Mouse (Mus musculus): ENCODE measurements at regions not wholly inside any gene's neighbourhood (a gene's known extent, or its start where the extent isn't known, plus 50 kb on each side); places are given as distances from the start of the nearest gene placed in this dataset.

DNA sequence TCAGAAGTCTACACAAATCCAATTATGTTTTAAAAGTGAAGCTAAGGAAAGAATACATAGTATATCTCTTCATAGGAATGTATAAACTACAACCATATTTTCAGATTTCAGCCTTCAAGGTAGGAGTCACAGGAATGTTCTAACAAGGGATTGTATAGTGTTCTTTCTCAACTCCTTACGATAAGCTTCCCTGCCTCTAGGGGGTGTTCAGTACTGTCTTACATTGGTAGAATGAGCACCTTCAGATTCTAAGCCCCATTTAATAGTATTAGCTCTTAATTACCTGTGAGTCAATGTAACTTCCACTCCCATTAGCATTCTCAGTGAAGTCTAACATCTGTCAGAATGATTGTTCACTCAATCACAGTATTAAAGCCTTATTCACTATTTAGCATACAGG, 481.5 kb upstream of the Mpdz start:
- Histone ChIP-seq H3K27ac (no peak overlapping the region), H3K4me2 (no peak overlapping the region), H3K36me3 (no peaks in the 10 kb centered on the region), H3K4me3 (replicated peaks) (no peak overlapping the region), H3K9me3 (replicated peaks) (no peaks in the 10 kb centered on the region), H3K27me3 (no peaks in the 10 kb centered on the region), H3K9ac (no peak overlapping the region), H3K4me1 (replicated peaks) (no peaks in the 10 kb centered on the region)
- WGBS (ENCODE audit: insufficient replicate concordance), result 66% methylated on average over 1 of the region's 1 CpGs
- ATAC-seq (ENCODE audit: low read depth) (no peak), DNase-seq (no peak)

DNA sequence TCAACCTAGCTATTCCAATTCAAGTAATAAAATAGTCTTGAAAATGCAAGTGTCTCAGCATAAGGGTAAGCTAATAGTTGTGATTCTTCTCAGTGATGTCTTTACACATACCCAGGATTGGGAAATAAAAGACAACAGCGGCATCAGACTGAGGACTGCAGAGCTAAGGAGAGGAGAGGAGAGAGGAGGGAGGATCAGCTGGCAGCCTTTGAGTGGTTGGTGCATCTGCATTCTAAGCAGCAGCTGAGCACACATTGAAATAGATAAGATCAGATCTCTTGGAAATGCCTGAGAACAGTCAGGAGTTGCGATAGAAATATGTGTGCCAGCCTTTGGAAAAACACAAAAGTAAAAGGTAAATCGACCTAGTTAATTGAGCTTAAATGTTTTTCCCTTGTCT, 480.3 kb upstream of the Mpdz start:
- no peak overlapping the region for H3K4me3 ChIP-seq (replicated peaks)
- no peaks in the 10 kb centered on the region for H3K36me3 ChIP-seq
- H3K27ac ChIP-seq, result no peak overlapping the region
- 47% methylated on average over 3 of the region's 3 CpGs for WGBS (ENCODE audit: insufficient replicate concordance)
- H3K4me1 ChIP-seq (replicated peaks), result no peaks in the 10 kb centered on the region
- no peaks in the 10 kb centered on the region for H3K27me3 ChIP-seq
- H3K9me3 ChIP-seq (replicated peaks), result no peaks in the 10 kb centered on the region
- H3K9ac ChIP-seq, result no peak overlapping the region
- DNase-seq, result no peak
- H3K4me2 ChIP-seq, result no peak overlapping the region
- no peak for ATAC-seq (ENCODE audit: low read depth)

DNA sequence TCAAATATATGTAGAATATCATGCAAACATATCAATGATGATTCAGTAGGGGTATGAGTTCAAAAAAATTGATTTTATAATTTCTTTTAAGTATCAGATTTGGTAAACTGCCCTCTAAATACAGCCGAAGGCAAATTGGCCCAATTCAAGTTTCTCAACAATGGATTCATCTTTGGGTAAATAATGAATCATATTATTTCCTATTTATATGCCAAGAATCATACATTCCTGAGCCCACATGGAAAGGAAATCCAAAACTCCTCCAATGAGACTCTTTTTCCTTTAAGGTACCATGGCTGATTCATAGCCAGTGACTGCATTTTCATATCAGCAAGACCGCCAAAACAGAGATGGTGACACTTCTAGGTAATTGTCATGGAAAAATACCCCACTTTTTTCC, 472.4 kb upstream of the Mpdz start:
- no peaks in the 10 kb centered on the region for H3K36me3 ChIP-seq
- H3K4me3 ChIP-seq (replicated peaks), result no peak overlapping the region
- H3K4me2 ChIP-seq, result no peak overlapping the region
- H3K9ac ChIP-seq, result no peak overlapping the region
- WGBS (ENCODE audit: insufficient replicate concordance), result 67% methylated on average over 2 of the region's 2 CpGs
- H3K4me1 ChIP-seq (replicated peaks), result no peaks in the 10 kb centered on the region
- DNase-seq (no peak), ATAC-seq (ENCODE audit: low read depth) (no peak)
- no peaks in the 10 kb centered on the region for H3K27me3 ChIP-seq
- H3K27ac ChIP-seq, result no peak overlapping the region
- H3K9me3 ChIP-seq (replicated peaks), result no peaks in the 10 kb centered on the region

DNA sequence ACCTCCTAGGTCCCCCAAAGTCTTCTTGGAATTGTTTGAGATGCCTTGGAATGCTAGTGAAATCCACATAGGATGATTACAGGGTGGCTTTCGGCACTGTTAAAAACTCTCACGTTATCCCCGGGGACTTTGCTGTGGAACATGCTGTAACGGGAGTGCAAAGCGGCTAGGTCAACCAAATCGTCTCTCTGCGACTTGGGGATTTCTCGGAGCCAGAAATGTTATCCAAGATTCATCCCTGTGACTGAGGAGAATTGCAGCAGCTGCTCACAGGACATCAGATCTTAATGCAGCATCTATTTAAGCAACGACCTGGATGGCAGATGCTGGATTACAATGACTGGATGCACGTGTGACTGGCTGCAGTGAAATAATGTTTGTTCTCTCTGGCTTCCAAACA, 470.7 kb upstream of the Mpdz start:
- Histone ChIP-seq H3K27ac (no peak overlapping the region), H3K9me3 (replicated peaks) (no peaks in the 10 kb centered on the region), H3K9ac (no peak overlapping the region), H3K27me3 (no peaks in the 10 kb centered on the region), H3K4me2 (no peak overlapping the region), H3K4me1 (replicated peaks) (no peaks in the 10 kb centered on the region), H3K36me3 (no peaks in the 10 kb centered on the region), H3K4me3 (replicated peaks) (no peak overlapping the region)
- DNase-seq (no peak), ATAC-seq (ENCODE audit: low read depth) (no peak)
- 70% methylated on average over 10 of the region's 10 CpGs for WGBS (ENCODE audit: insufficient replicate concordance)

DNA sequence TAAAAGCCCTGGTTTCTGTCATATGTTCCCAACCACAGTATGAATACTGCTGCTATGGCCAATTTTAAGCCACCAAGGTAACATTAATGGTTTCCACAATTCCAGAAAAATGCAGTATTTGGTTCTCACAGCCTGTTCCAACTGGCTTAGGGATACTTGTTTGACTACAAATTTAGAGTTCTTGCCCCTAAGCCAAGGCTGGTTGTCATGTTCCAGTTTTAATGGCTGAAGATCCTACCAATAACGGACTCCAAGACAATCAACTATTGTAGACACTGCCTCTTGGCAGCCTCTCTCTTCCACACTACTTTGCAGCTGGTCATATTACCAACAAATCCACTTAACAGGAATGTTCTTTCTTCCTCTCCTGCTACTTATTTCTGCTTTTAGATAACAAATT, 470.0 kb upstream of the Mpdz start:
- 55% methylated on average over 1 of the region's 1 CpGs for WGBS (ENCODE audit: insufficient replicate concordance)
- H3K4me1 ChIP-seq (replicated peaks), result no peaks in the 10 kb centered on the region
- H3K36me3 ChIP-seq, result no peaks in the 10 kb centered on the region
- no peak overlapping the region for H3K9ac ChIP-seq
- H3K27me3 ChIP-seq, result no peaks in the 10 kb centered on the region
- no peak overlapping the region for H3K4me2 ChIP-seq
- no peak overlapping the region for H3K4me3 ChIP-seq (replicated peaks)
- H3K9me3 ChIP-seq (replicated peaks), result no peaks in the 10 kb centered on the region
- ATAC-seq (ENCODE audit: low read depth) (no peak), DNase-seq (no peak)
- H3K27ac ChIP-seq, result no peak overlapping the region

DNA sequence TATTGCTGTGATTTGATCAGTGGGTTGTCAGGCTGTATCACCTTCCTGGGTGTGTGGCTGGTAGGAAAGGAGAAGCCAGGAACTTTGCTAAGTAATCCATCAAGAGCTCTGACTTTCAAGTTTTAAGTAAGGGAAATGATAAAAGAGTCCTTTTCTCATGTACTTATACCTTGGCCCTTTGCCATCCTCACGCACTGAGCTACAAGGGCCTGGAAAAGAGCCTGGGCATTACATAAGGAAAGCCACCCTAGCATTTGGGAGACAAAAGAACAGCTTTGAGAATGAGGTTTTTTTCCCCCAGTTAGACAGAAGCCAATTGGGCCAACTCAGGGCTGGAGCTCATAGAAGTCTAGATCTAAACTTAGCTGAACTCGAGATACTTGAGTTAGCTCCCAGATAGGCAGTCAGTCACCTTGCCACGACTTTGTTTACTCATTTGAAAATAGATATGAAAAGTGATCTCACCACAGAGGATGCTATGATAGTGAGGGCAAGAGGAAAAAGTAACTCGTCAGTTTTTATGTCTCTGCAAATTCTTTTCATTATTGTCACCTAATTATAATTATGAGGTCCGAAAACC, 457.4 kb upstream of the Mpdz start:
- no peak overlapping the region for H3K4me2 ChIP-seq
- 61% methylated on average over 5 of the region's 5 CpGs for WGBS (ENCODE audit: insufficient replicate concordance)
- ATAC-seq (ENCODE audit: low read depth), result no peak
- H3K9me3 ChIP-seq (replicated peaks), result no peaks in the 10 kb centered on the region
- no peak overlapping the region for H3K9ac ChIP-seq
- no peak overlapping the region for H3K27ac ChIP-seq
- no peak for DNase-seq
- H3K36me3 ChIP-seq, result no peaks in the 10 kb centered on the region
- no peaks in the 10 kb centered on the region for H3K4me1 ChIP-seq (replicated peaks)
- H3K4me3 ChIP-seq (replicated peaks), result no peak overlapping the region
- H3K27me3 ChIP-seq, result no peaks in the 10 kb centered on the region

DNA sequence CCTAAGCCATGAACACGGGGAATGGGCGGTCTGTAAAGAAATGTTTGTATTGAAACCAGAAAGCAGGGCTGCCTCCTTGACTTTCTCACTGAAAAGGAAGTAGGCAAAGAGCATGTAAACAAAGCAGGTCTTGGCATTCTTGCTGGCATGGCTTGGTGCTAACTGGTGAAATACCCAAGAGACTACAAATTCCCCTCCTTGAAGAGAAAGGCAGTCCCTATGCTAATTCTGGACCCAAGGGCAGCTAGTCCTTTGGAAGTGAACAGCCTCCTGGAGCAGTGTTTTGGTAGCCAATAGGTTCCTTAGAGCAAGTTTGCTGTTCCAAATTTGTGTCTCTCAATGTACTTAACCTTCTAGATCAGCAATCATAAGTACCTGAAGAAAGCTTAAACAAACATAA, 456.0 kb upstream of the Mpdz start:
- H3K4me3 ChIP-seq (replicated peaks), result no peak overlapping the region
- H3K36me3 ChIP-seq, result no peaks in the 10 kb centered on the region
- H3K4me1 ChIP-seq (replicated peaks), result no peaks in the 10 kb centered on the region
- no peak overlapping the region for H3K4me2 ChIP-seq
- H3K9me3 ChIP-seq (replicated peaks), result no peaks in the 10 kb centered on the region
- no peak overlapping the region for H3K27ac ChIP-seq
- no peak for DNase-seq
- ATAC-seq (ENCODE audit: low read depth), result no peak
- H3K9ac ChIP-seq, result no peak overlapping the region
- H3K27me3 ChIP-seq, result no peaks in the 10 kb centered on the region
- WGBS (ENCODE audit: insufficient replicate concordance), result 65% methylated on average over 2 of the region's 2 CpGs

DNA sequence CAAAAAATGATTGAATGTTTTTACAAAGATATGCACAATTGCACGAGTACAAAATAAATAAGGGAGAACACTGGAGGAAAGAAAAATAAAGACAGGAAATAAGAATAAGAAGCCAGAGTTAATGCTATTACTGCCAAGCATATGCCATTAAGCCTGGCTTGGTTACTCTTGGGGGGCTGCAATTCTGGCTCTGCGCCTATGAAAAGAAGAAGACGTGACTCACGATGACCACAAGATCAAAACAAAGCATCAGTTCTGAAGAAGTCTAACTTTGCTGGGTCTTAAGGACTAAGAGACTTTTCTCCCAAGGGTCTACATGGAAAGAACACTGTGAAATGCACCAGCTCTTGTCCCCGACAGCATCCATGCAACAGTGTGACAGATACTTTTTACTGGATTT, 454.8 kb upstream of the Mpdz start:
- H3K36me3 ChIP-seq, result no peaks in the 10 kb centered on the region
- H3K27me3 ChIP-seq, result no peaks in the 10 kb centered on the region
- ATAC-seq (ENCODE audit: low read depth) (no peak), DNase-seq (no peak)
- no peaks in the 10 kb centered on the region for H3K4me1 ChIP-seq (replicated peaks)
- WGBS (ENCODE audit: insufficient replicate concordance), result 72% methylated on average over 5 of the region's 5 CpGs
- no peak overlapping the region for H3K4me3 ChIP-seq (replicated peaks)
- H3K27ac ChIP-seq, result no peak overlapping the region
- H3K9me3 ChIP-seq (replicated peaks), result no peaks in the 10 kb centered on the region
- no peak overlapping the region for H3K9ac ChIP-seq
- H3K4me2 ChIP-seq, result no peak overlapping the region

DNA sequence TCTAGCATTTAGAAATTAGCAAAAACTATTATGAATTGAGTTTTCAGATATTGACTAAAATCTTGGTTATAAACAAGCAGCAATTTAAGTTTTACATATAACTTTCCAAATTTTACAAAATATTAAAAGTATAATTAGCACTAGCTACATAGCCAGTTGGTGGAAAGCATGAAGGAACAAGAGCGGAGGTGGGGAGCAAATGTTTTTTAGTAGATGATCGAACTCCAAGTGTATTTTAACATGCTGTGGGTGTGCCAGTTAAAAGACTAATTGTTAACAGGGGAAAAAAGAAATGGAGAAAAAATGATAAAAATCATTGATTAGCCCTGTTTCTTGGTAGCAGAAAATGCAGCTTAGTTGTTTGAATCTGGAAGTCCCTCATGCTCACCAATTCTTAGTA, 426.3 kb upstream of the Mpdz start:
- 74% methylated on average over 2 of the region's 2 CpGs for WGBS (ENCODE audit: insufficient replicate concordance)
- Histone ChIP-seq H3K4me2 (no peak overlapping the region), H3K9ac (no peak overlapping the region), H3K36me3 (no peaks in the 10 kb centered on the region), H3K27ac (no peak overlapping the region), H3K27me3 (no peaks in the 10 kb centered on the region), H3K4me1 (replicated peaks) (no peaks in the 10 kb centered on the region), H3K4me3 (replicated peaks) (no peak overlapping the region), H3K9me3 (replicated peaks) (no peaks in the 10 kb centered on the region)
- ATAC-seq (ENCODE audit: low read depth), result no peak
- no peak for DNase-seq

DNA sequence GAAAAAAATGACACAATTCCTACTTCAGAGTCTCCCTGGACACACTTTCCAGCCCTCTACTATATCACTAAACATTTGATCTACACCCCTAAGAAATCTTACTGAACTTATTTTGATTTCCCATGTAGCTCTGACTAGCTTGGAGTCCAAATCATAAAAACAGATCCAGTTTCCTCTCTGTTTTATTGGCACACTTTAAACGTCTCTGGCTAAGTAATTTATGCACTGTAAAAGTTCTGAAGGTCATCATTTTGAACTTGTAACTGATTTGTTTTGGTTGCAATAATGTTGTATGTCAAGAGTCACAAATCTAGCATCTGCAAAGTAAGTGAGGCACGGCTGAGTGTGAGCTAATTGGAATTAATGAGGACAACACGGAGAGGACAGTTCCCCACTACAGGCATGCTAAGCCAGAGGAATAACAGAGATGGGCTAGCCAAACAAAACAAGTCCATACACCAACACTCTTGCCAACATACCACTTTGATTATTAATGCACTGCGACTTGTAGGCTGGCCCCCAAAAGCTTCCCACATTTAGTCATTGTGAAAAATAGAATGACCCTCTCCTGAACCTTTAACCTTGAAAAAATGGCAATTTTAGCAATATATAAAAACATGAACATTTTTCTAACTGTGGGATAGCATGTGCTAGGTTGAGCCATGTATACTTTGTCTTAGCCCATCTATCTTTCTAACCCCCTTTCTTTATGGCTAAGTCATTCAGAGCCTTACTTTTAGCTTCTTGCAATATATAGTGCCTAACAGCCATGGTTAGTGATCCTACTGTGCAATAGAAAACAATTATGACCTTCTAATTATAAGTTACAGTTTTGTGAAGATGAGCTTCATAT, 399.3 kb upstream of the Mpdz start:
- Histone ChIP-seq H3K4me1 (replicated peaks) (no peaks in the 10 kb centered on the region), H3K4me3 (replicated peaks) (no peak overlapping the region), H3K27ac (no peak overlapping the region), H3K9ac (no peak overlapping the region), H3K36me3 (no peaks in the 10 kb centered on the region), H3K9me3 (replicated peaks) (no peaks in the 10 kb centered on the region), H3K4me2 (no peak overlapping the region), H3K27me3 (no peaks in the 10 kb centered on the region)
- ATAC-seq (ENCODE audit: low read depth) (no peak), DNase-seq (no peak)
- 61% methylated on average over 4 of the region's 4 CpGs for WGBS (ENCODE audit: insufficient replicate concordance)

DNA sequence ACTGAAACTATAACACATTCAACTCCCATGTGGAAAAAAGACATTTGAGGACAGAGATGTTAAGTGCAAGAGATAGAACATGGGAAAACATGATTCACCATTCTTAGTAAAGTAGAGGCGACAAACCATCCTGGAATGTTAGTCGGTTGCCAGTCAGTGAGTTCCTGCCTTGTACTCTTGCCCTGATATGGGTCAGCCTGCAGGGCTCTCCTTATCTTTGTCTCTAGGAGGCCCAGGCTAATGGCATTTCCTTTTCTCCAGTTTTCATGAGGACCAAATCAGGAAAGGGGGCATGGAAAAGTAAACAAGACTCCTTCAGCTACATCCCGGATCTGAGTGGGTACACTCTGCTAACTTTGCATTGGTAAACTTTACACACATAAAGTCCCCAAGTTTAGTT, 387.4 kb upstream of the Mpdz start:
- Histone ChIP-seq H3K9ac (no peak overlapping the region), H3K27me3 (no peaks in the 10 kb centered on the region), H3K4me1 (replicated peaks) (no peaks in the 10 kb centered on the region), H3K27ac (no peak overlapping the region), H3K9me3 (replicated peaks) (no peaks in the 10 kb centered on the region), H3K4me3 (replicated peaks) (no peak overlapping the region), H3K4me2 (no peak overlapping the region), H3K36me3 (no peaks in the 10 kb centered on the region)
- ATAC-seq (ENCODE audit: low read depth), result no peak
- DNase-seq, result no peak
- 28% methylated on average over 3 of the region's 3 CpGs for WGBS (ENCODE audit: insufficient replicate concordance)

DNA sequence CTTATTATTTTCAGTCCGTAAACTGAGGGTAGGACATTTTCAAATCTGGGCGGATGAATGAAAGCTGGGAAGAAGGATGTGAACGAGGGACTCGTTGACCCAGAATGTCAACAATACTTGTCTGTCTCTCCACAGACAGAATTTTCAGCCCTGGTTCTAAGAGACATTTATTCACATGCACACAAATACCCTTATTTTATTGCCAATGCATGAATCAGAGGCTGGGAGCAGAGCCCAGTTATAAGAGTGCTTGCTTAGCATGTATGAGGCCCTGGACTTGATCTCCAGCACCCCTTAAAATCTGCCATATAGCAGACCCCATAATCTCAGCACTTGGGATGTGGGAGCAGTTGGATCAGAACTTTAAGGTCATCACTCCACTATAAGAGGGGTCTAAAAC, 384.8 kb upstream of the Mpdz start:
- H3K4me3 ChIP-seq (replicated peaks), result no peak overlapping the region
- no peaks in the 10 kb centered on the region for H3K9me3 ChIP-seq (replicated peaks)
- no peaks in the 10 kb centered on the region for H3K36me3 ChIP-seq
- no peaks in the 10 kb centered on the region for H3K27me3 ChIP-seq
- WGBS (ENCODE audit: insufficient replicate concordance), result 77% methylated on average over 4 of the region's 4 CpGs
- no peak overlapping the region for H3K4me2 ChIP-seq
- H3K27ac ChIP-seq, result no peak overlapping the region
- DNase-seq, result no peak
- no peaks in the 10 kb centered on the region for H3K4me1 ChIP-seq (replicated peaks)
- H3K9ac ChIP-seq, result no peak overlapping the region
- ATAC-seq (ENCODE audit: low read depth), result no peak

Data from liver, embryonic 13.5 days (tissue).